Mouse (Mus musculus): ENCODE measurements around the gene Slc4a1.

- no peak for TF ChIP-seq EP300 (IDR thresholded peaks at IDR 0.05; ENCODE audit: insufficient read depth, low read depth, low read length)
- TF ChIP-seq POLR2A (IDR thresholded peaks at IDR 0.05; ENCODE audit: insufficient read depth, low read depth, low read length) = no peak
- no peak for TF ChIP-seq CTCF (IDR thresholded peaks at IDR 0.05)
Measured at GRCm38 (mm10) chr11:102337921-102338320, 28.1 kb downstream of the Slc4a1 start.

Data from heart, adult 2 months (tissue).